Mouse (Mus musculus) Patski (cell line): Measurements from ENCODE around the gene Uso1. TPM values are rescaled to one million over a fixed set of nuclear protein-coding genes. Genes with fewer than 3 reads are reported as not detected.

ENCODE experiments used
- ATAC-seq: fragments of 100-300 bp; one replicate; pipeline ENCODE4 v1.8.0; 2021
- CTCF ChIA-PET: fragments of 350-600 bp; sonication (Branson Sonifier 250); formaldehyde crosslinking; loops from one replicate; lab custom pipeline; 2022; ENCODE audit warnings: inconsistent platforms; lab: Charles Lee
- POLR2A ChIA-PET: fragments of 350-600 bp; sonication (Branson Sonifier 250); formaldehyde crosslinking; loops from one replicate; lab custom pipeline; 2022; ENCODE audit warnings: antibody characterized with exemption, inconsistent platforms; lab: Charles Lee
- DNase-seq: peaks from one replicate; pipeline ENCODE4 v3.0.0-alpha.2; 2011; ENCODE audit warnings: low read depth, low spot score
- H3K27me3 ChIP-seq: fragments of 371-371 bp; one replicate; pipeline ENCODE4 v1.5.1; 2021
- CTCF ChIP-seq: fragments of 100-300 bp; IDR thresholded peaks from one replicate; pipeline ENCODE4 v1.5.1; 2021
- in situ Hi-C: fragments of 300-500 bp; cut with MboI; formaldehyde crosslinking; loops from 3 replicates; pipeline ENCODE4 v1.11.1; 2018; ENCODE audit warnings: low pct_unique_long_range_greater_than_20kb, mixed read lengths
- polyA plus RNA-seq: library from polyadenylated mRNA; unstranded; gene quantifications from one replicate; pipeline ENCODE4 v1.2.3, GENCODE M21; 2021

The Uso1 gene
- polyA plus RNA-seq, 1 experiment from 2014 or later = 96.2 TPM

DNA sequence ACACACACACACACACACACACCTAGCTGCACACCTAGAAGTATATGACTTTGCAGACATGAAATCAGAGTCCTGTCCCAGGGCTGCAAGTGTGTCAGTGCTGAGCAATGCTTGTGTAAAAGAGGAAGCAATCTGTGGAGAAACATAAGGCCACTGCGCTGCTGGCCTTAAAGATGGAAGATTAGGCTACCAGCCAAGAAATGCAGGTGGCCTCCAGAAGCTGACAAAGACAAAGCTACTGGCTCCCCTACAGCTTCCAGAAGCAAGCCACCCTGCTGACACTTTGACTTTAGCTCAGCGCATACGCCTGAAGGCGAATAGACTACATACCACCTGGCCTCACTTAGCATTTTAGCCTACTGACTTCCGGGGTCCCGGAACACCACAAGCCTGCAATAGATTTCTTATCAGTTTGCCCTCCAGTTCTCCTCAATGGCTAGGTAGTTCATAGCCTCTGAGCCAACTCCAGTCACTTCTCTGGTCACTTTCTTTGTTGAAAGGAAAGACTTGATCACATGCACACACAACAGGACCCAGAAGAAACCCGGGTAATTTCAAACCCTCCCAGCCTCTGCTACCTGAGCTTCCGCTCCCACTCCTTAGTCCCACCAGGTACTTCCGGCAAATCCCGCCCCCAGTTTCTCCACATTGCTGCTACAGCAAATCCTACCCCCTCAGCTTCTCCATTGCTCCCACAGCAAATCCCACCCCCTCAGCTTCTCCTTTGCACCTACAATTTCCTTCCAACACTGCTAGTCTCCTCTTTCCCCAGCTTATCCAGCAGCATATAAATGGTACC is 31.2 kb upstream of the Uso1 start:
- ATAC-seq (no peak), DNase-seq (no peak)
- ChIA-PET CTCF (interaction anchor here (1.3 kb wide), 1 partner anchor 48 kb away, joined by 3 read pairs; no protein-coding TSS in a partner anchor), POLR2A (no interaction called here)
- TF ChIP-seq CTCF = no peak
- H3K27me3 ChIP-seq = no peaks in the 10 kb centered on the region
- in situ Hi-C loops = no loop called here

DNA sequence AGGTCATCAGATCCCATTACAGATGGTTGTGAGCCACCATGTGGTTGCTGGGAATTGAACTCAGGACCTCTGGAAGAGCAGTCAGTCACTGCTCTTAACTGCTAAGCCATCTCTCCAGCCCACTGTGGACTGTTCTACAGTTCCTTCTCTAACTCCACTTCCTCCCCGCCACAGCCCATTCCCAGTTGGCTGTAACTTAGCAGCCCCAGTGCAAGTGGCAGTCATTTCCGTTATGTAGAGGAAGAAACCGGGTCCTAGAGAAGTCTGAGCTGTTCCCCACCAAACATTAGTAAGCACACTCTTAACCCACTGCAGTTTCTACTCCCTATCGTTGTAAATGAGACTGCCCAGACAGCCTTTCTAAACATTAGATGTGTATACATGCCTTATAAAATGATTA is 30.5 kb upstream of the Uso1 start:
- no peak for DNase-seq
- in situ Hi-C loops = no loop called here
- ChIA-PET CTCF (interaction anchor here (1.3 kb wide), 1 partner anchor 48 kb away, joined by 3 read pairs; no protein-coding TSS in a partner anchor), POLR2A (no interaction called here)
- TF ChIP-seq CTCF = no peak
- H3K27me3 ChIP-seq = no peaks in the 10 kb centered on the region
- no peak for ATAC-seq

DNA sequence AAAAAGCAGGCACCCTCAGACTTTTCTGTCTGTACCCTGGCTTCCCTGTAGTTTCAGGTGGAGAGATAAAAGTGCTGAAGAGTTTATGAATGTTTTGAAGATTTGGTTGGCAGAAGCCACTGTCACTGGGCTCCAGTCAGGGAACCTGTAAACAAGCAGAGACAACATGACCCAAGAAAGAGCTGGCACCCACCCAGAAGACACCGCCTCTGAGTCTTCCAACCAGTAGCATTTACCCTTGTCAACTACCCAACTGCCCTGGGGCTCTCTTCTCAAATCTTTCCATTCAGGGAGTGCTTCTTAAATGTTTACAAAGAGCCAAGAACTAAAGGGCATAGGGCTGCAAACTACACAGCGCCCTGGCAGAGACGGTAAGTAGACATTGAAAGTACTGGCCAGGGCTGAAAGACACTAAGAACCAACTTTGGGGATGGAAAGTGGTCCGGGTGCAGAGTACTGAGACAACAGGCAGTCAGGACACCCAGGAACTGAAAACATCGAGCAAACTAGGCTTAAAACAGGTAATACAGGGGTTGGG is 26.9 kb upstream of the Uso1 start:
- POLR2A ChIA-PET = interaction anchor here (0.7 kb wide), 1 partner anchor 126 kb away, joined by 3 read pairs; no protein-coding TSS in a partner anchor
- in situ Hi-C loops = no loop called here

GRCm38 (mm10) chr5:92112175-92112574 is 25.6 kb upstream of the Uso1 start:
- ChIA-PET CTCF (no interaction called here), POLR2A (no interaction called here)
- H3K27me3 ChIP-seq = no peaks in the 10 kb centered on the region
- no peak for TF ChIP-seq CTCF
- ATAC-seq (no peak), DNase-seq (no peak)
- in situ Hi-C loops = no loop called here

More for the DNA sequence above, 26.9 kb upstream of the Uso1 start:
- no peak for TF ChIP-seq CTCF
- no peak for ATAC-seq
- DNase-seq = no peak
- CTCF ChIA-PET = no interaction called here
- H3K27me3 ChIP-seq = no peaks in the 10 kb centered on the region

- TF ChIP-seq CTCF = no peak
- no peaks in the 10 kb centered on the region for H3K27me3 ChIP-seq
- in situ Hi-C loops = no loop called here
- ATAC-seq (no peak), DNase-seq (no peak)
- ChIA-PET POLR2A (no interaction called here), CTCF (no interaction called here)
Observed at GRCm38 (mm10) chr5:92112585-92112984, 25.2 kb upstream of the Uso1 start.

DNA sequence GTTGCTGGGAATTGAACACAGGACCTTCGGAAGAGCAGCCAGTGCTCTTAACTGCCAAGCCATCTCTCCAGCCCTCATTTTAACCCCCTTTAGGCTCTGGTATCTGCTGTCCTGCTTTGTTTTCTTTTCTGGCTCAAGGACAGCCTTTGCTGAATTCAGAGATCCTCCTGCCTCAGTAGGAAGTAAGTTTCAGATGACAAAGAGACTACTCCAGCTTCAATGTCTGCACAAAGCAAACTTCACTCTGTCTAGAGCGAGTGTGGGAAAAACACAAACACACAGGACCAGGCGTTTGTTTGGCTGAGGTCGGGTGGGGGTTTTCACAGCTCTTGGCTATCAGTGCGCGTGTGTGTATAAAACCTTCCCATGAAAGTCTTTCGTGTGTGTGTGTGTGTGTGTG is 24.3 kb upstream of the Uso1 start:
- no peak for DNase-seq
- ATAC-seq = no peak
- in situ Hi-C loops = no loop called here
- ChIA-PET CTCF (interaction anchor here (1.0 to 1.8 kb wide), 2 partner anchors 16 to 30 kb away, joined by 4 to 6 read pairs; partner anchors contain the start of gene G3bp2), POLR2A (no interaction called here)
- H3K27me3 ChIP-seq = no peaks in the 10 kb centered on the region
- TF ChIP-seq CTCF = no peak

DNA sequence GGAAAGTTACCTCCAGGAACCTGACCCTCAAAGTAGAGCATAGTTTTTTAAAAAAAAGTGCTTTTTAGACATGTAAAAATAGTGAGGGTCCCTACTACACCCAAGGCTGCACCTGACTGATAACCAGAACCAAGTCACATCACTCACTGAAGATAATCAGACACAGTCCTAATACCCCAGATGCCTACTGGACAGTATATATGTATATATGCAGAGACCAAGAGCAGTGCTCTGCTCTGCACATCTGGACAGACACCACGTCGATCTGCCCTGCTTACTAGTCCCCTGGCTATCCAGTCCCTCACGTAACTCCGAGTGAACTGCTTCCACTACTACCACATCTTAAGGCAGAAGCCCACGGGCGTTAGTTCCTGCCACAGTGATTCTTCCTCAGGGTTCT is 23.5 kb upstream of the Uso1 start:
- ATAC-seq = no peak
- H3K27me3 ChIP-seq = no peaks in the 10 kb centered on the region
- TF ChIP-seq CTCF = no peak
- CTCF ChIA-PET = interaction anchor here (1.1 to 1.8 kb wide), 2 partner anchors 17 to 100 kb away, joined by 3 to 6 read pairs; no protein-coding TSS in a partner anchor
- no peak for DNase-seq
- POLR2A ChIA-PET = no interaction called here
- in situ Hi-C loops = no loop called here

DNA sequence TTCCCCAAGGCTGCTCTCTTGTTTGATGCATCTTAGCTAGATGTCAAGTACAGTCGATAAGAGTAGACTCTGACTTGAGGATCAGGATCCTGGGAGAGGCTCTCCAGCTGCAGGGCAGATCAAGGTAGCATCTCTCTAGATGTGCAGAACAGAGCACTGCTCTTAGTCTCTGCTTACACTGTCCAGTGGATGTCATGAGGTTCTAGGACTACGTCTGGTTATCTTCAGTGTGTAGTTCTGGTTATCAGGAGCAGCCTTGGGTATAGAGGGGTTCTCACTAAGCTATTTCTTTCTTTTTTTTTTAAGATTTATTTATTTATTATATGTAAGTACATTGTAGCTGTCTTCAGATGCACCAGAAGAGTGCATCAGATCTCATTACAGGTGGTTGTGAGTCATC is 22.8 kb upstream of the Uso1 start:
- ChIA-PET POLR2A (no interaction called here), CTCF (interaction anchor here (1.1 to 1.8 kb wide), 2 partner anchors 18 to 101 kb away, joined by 3 to 6 read pairs; no protein-coding TSS in a partner anchor)
- DNase-seq = no peak
- no peak for ATAC-seq
- H3K27me3 ChIP-seq = no peaks in the 10 kb centered on the region
- in situ Hi-C loops = loop anchor here (5.0 kb wide), 1 partner anchor 643 kb away; no protein-coding TSS in a partner anchor
- TF ChIP-seq CTCF = no peak

GRCm38 (mm10) chr5:92117823-92118403 is 19.8 kb upstream of the Uso1 start:
- ChIA-PET CTCF (interaction anchor here (0.7 to 2.4 kb wide), 11 partner anchors 10 to 113 kb away, joined by 3 to 9 read pairs (median 4); no protein-coding TSS in a partner anchor), POLR2A (no interaction called here)
- no peaks in the 10 kb centered on the region for H3K27me3 ChIP-seq
- ATAC-seq = peak; percentile 80
- in situ Hi-C loops = loop anchor here (5.0 kb wide), 1 partner anchor 646 kb away; no protein-coding TSS in a partner anchor
- TF ChIP-seq CTCF = peak; percentile 85
- DNase-seq = peak; percentile 28

DNA sequence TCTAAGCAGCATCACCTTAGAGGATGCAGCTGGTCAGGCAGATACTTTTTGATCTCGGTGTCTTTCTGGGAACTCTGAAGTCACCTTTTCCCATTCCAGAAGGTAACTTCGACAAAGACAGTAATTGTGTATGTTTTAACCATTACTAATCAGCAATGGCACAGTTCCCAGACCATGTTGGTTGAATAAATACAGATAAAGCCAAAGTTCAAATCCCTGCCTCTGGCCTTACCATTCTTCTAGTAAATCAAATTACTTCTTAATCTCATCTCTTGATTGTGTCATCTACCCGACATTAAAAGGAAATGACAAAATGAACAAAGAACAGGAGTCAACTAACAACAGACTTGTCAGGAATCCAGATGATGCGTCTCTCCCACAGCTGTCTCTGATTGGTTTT is 16.1 kb upstream of the Uso1 start:
- no peaks in the 10 kb centered on the region for H3K27me3 ChIP-seq
- ChIA-PET CTCF (no interaction called here), POLR2A (no interaction called here)
- ATAC-seq (no peak), DNase-seq (no peak)
- TF ChIP-seq CTCF = no peak
- in situ Hi-C loops = no loop called here
